Mouse (Mus musculus): Measurements from ENCODE around the gene Gm20388.

- TF ChIP-seq CTCF (IDR thresholded peaks at IDR 0.05; ENCODE audit: low read depth) (no peak), EP300 (IDR thresholded peaks at IDR 0.05; ENCODE audit: low read depth) (no peak)
Measured at GRCm38 (mm10) chr8:122252366-122252765, 2341.7 kb downstream of the Gm20388 start.
